Mouse (Mus musculus): ENCODE results near the gene Nelfcd. TPM values are rescaled to one million over a fixed set of nuclear protein-coding genes. Genes with fewer than 3 reads are reported as not detected.
A peak's percentile ranks its signal among the peaks of the same experiment; 100 is the strongest.

The Nelfcd gene
- polyA plus RNA-seq (2012) = 8.3 and 8.7 TPM in 2 replicates

GRCm38 (mm10) chr2:174415731-174416310 lies at the start of gene Nelfcd:
TSS of gene Nelfcd (plus strand) at chr2:174415804.
- Histone ChIP-seq H3K36me3 (ENCODE audit: control insufficient read depth) (peaks cover 40% of the 10 kb centered on the region), H3K4me1 (ENCODE audit: control insufficient read depth) (peaks cover 40% of the 10 kb centered on the region), H3K4me3 (replicated peaks) (peak within 1 kb of the TSS; percentile 89), H3K9me3 (ENCODE audit: control insufficient read depth, low read length) (no peaks in the 10 kb centered on the region), H3K27me3 (ENCODE audit: control insufficient read depth) (no peaks in the 10 kb centered on the region)
- TF ChIP-seq GATA1 (IDR thresholded peaks at IDR 0.05; ENCODE audit: low read length) (no peak), TAL1 (IDR thresholded peaks at IDR 0.05; ENCODE audit: low read length) (no peak)

DNA sequence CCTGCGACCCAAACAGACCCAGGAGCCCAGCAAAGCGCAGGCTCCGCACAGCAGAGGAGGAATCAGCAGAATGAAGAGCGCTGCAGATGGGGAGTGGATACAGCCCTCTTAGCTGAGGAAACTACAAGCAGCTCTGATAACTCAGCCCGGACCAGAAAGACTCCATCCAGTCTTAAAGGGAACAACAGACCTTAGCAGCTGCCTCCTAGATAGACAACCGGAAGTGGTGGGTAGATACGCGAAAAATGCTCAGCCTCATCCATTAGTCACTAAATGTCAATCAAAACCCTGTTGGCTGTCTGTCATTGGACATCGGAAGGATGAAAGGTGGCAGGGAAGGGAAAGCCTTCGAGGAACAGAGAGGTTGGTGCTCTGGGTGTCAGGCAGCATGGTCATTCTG lies 49.0 kb upstream of the Nelfcd start:
- Histone ChIP-seq H3K4me3 (replicated peaks) (no peak overlapping the region), H3K4me1 (ENCODE audit: control insufficient read depth) (no peaks in the 10 kb centered on the region), H3K36me3 (ENCODE audit: control insufficient read depth) (no peaks in the 10 kb centered on the region), H3K27me3 (ENCODE audit: control insufficient read depth) (no peaks in the 10 kb centered on the region), H3K9me3 (ENCODE audit: control insufficient read depth, low read length) (no peaks in the 10 kb centered on the region)
- TF ChIP-seq GATA1 (IDR thresholded peaks at IDR 0.05; ENCODE audit: low read length) = no peak
- no peak for TF ChIP-seq TAL1 (IDR thresholded peaks at IDR 0.05; ENCODE audit: low read length)

- H3K36me3 ChIP-seq (ENCODE audit: control insufficient read depth) = no peaks in the 10 kb centered on the region
- H3K4me3 ChIP-seq (replicated peaks) = no peak overlapping the region
- H3K4me1 ChIP-seq (ENCODE audit: control insufficient read depth) = no peaks in the 10 kb centered on the region
- no peak for TF ChIP-seq GATA1 (IDR thresholded peaks at IDR 0.05; ENCODE audit: low read length)
- TF ChIP-seq TAL1 (IDR thresholded peaks at IDR 0.05; ENCODE audit: low read length) = no peak
- H3K9me3 ChIP-seq (ENCODE audit: control insufficient read depth, low read length) = no peaks in the 10 kb centered on the region
- no peaks in the 10 kb centered on the region; the same call in 1 of the 2 replicates for H3K27me3 ChIP-seq (ENCODE audit: control insufficient read depth)
Observed at GRCm38 (mm10) chr2:174381021-174381420, 34.6 kb upstream of the Nelfcd start.

GRCm38 (mm10) chr2:174391936-174392335 lies 23.7 kb upstream of the Nelfcd start:
- TF ChIP-seq GATA1 (IDR thresholded peaks at IDR 0.05; ENCODE audit: low read length) (no peak), TAL1 (IDR thresholded peaks at IDR 0.05; ENCODE audit: low read length) (no peak)
- H3K27me3 ChIP-seq (ENCODE audit: control insufficient read depth) = no peaks in the 10 kb centered on the region
- H3K9me3 ChIP-seq (ENCODE audit: control insufficient read depth, low read length) = no peaks in the 10 kb centered on the region
- H3K36me3 ChIP-seq (ENCODE audit: control insufficient read depth) = no peaks in the 10 kb centered on the region
- no peak overlapping the region for H3K4me3 ChIP-seq (replicated peaks)
- H3K4me1 ChIP-seq (ENCODE audit: control insufficient read depth) = no peaks in the 10 kb centered on the region

DNA sequence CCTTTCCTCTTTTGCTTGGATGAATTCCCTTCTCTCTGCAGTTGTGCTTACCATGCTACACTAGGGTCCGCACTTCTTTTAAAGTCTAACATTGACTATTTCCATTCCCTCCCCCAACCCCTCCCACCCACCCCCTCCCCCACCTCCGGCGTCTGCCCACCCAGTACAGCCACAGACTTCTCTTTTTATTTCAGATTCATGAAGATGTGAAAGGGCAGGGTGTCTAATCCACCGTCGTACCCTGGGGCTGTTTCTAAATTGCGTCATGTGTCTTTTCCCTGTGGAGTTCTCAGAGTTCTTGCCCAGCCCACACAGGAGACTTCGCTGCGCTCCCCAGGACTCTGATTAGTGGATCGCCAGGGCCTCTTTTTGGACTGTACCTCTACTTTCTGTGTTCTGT lies 23.1 kb upstream of the Nelfcd start:
- no peaks in the 10 kb centered on the region for H3K9me3 ChIP-seq (ENCODE audit: control insufficient read depth, low read length)
- TF ChIP-seq GATA1 (IDR thresholded peaks at IDR 0.05; ENCODE audit: low read length) (no peak), TAL1 (IDR thresholded peaks at IDR 0.05; ENCODE audit: low read length) (no peak)
- no peaks in the 10 kb centered on the region for H3K27me3 ChIP-seq (ENCODE audit: control insufficient read depth)
- no peak overlapping the region for H3K4me3 ChIP-seq (replicated peaks)
- no peaks in the 10 kb centered on the region for H3K36me3 ChIP-seq (ENCODE audit: control insufficient read depth)
- no peaks in the 10 kb centered on the region for H3K4me1 ChIP-seq (ENCODE audit: control insufficient read depth)

DNA sequence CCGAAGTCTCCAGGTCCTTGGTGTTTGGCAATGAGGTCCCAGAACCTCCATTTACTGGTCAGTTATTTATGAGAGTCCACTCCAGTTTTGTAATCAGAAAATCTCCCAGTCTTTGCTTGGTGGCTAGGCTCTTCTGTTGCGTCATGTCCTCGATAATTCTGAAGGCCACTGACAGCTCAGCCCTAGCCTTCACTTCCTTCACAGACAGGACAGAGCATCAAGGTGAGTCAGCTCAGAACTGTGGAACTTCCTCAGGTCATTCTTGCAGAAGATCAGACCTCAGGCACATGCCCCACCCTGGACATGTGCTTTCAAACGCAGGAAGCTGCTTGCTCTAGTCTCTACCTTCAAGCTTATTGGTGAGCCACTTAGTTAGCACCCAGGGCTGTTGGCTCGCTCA lies 22.2 kb upstream of the Nelfcd start:
- Histone ChIP-seq H3K9me3 (ENCODE audit: control insufficient read depth, low read length) (no peaks in the 10 kb centered on the region), H3K4me1 (ENCODE audit: control insufficient read depth) (no peaks in the 10 kb centered on the region), H3K36me3 (ENCODE audit: control insufficient read depth) (no peaks in the 10 kb centered on the region), H3K4me3 (replicated peaks) (no peak overlapping the region), H3K27me3 (ENCODE audit: control insufficient read depth) (no peaks in the 10 kb centered on the region)
- TF ChIP-seq TAL1 (IDR thresholded peaks at IDR 0.05; ENCODE audit: low read length) (no peak), GATA1 (IDR thresholded peaks at IDR 0.05; ENCODE audit: low read length) (no peak)

DNA sequence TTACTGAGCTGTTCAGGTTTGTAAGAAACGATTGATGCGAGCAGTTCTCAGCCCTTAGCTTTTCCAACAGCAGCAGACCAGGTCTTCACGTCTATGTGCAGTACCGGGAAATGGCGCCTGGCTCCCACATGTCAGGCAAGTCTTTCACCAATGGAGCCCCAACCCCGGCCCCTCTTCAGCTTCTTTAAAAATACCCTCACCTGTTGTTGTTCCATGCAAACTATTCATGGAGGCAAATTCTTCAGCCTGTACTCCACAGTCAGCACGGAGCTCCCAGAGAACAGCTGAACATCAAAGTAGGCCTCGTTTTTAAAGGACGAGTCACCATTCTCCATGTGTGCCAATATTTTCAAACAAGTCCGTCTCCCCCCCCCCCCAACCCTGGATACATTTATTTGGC lies 19.0 kb upstream of the Nelfcd start:
- H3K27me3 ChIP-seq (ENCODE audit: control insufficient read depth) = no peaks in the 10 kb centered on the region; the same call in 1 of the 2 replicates
- H3K9me3 ChIP-seq (ENCODE audit: control insufficient read depth, low read length) = no peaks in the 10 kb centered on the region
- H3K4me3 ChIP-seq (replicated peaks) = no peak overlapping the region
- no peaks in the 10 kb centered on the region for H3K36me3 ChIP-seq (ENCODE audit: control insufficient read depth)
- H3K4me1 ChIP-seq (ENCODE audit: control insufficient read depth) = no peaks in the 10 kb centered on the region
- TF ChIP-seq TAL1 (IDR thresholded peaks at IDR 0.05; ENCODE audit: low read length) = no peak
- no peak for TF ChIP-seq GATA1 (IDR thresholded peaks at IDR 0.05; ENCODE audit: low read length)

GRCm38 (mm10) chr2:174397065-174397464 lies 18.5 kb upstream of the Nelfcd start:
- no peaks in the 10 kb centered on the region; the same call in 1 of the 2 replicates for H3K27me3 ChIP-seq (ENCODE audit: control insufficient read depth)
- no peaks in the 10 kb centered on the region for H3K9me3 ChIP-seq (ENCODE audit: control insufficient read depth, low read length)
- TF ChIP-seq TAL1 (IDR thresholded peaks at IDR 0.05; ENCODE audit: low read length) = no peak
- TF ChIP-seq GATA1 (IDR thresholded peaks at IDR 0.05; ENCODE audit: low read length) = no peak
- H3K4me1 ChIP-seq (ENCODE audit: control insufficient read depth) = no peaks in the 10 kb centered on the region
- no peaks in the 10 kb centered on the region for H3K36me3 ChIP-seq (ENCODE audit: control insufficient read depth)
- H3K4me3 ChIP-seq (replicated peaks) = no peak overlapping the region

DNA sequence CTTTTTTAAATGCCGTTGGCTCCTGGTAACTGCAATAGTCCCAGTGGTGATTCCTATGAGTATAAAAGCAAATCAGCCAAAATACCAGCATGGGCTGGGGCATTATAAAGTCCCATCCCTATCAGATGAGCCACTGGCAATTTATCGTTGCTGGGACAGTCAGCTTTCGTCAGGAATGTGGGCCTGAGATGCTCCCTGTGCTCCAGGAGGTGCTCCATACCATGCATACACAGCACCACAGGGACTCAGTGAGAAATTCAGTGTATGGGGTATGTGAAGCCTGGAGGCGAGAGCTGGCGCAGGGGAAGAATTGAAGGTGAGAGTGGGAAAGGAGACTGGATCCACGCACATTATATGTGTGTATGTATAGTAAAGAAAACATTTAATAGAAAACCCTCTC lies 17.7 kb upstream of the Nelfcd start:
- Histone ChIP-seq H3K4me1 (ENCODE audit: control insufficient read depth) (no peaks in the 10 kb centered on the region), H3K36me3 (ENCODE audit: control insufficient read depth) (no peaks in the 10 kb centered on the region), H3K4me3 (replicated peaks) (no peak overlapping the region), H3K9me3 (ENCODE audit: control insufficient read depth, low read length) (no peaks in the 10 kb centered on the region), H3K27me3 (ENCODE audit: control insufficient read depth) (no peaks in the 10 kb centered on the region; the same call in 1 of the 2 replicates)
- TF ChIP-seq GATA1 (IDR thresholded peaks at IDR 0.05; ENCODE audit: low read length) (no peak), TAL1 (IDR thresholded peaks at IDR 0.05; ENCODE audit: low read length) (no peak)

GRCm38 (mm10) chr2:174400396-174400795 lies 15.2 kb upstream of the Nelfcd start:
- TF ChIP-seq GATA1 (IDR thresholded peaks at IDR 0.05; ENCODE audit: low read length) (no peak), TAL1 (IDR thresholded peaks at IDR 0.05; ENCODE audit: low read length) (no peak)
- no peaks in the 10 kb centered on the region for H3K9me3 ChIP-seq (ENCODE audit: control insufficient read depth, low read length)
- H3K4me3 ChIP-seq (replicated peaks) = no peak overlapping the region
- no peaks in the 10 kb centered on the region for H3K4me1 ChIP-seq (ENCODE audit: control insufficient read depth)
- H3K27me3 ChIP-seq (ENCODE audit: control insufficient read depth) = no peaks in the 10 kb centered on the region; the same call in 1 of the 2 replicates
- H3K36me3 ChIP-seq (ENCODE audit: control insufficient read depth) = no peaks in the 10 kb centered on the region

Data from erythroblast, embryonic 14.5 days (primary cell).